Mouse (Mus musculus) hematopoietic multipotent progenitor cell, adult 10-12 weeks (in vitro differentiated cells): Measurements from ENCODE around the gene Samd9l. TPM values are rescaled to one million over a fixed set of nuclear protein-coding genes. Genes with fewer than 3 reads are reported as not detected.

ENCODE experiments used
- polyA plus RNA-seq: library from polyadenylated mRNA; stranded (reverse); fragments of >175 nt; gene quantifications from 2 replicates; pipeline ENCODE4 v1.2.3, GENCODE M21; 2012; ENCODE audit warnings: low replicate concordance

Samd9l gene
- polyA plus RNA-seq = 2.5 and 10.3 TPM in 2 replicates

DNA sequence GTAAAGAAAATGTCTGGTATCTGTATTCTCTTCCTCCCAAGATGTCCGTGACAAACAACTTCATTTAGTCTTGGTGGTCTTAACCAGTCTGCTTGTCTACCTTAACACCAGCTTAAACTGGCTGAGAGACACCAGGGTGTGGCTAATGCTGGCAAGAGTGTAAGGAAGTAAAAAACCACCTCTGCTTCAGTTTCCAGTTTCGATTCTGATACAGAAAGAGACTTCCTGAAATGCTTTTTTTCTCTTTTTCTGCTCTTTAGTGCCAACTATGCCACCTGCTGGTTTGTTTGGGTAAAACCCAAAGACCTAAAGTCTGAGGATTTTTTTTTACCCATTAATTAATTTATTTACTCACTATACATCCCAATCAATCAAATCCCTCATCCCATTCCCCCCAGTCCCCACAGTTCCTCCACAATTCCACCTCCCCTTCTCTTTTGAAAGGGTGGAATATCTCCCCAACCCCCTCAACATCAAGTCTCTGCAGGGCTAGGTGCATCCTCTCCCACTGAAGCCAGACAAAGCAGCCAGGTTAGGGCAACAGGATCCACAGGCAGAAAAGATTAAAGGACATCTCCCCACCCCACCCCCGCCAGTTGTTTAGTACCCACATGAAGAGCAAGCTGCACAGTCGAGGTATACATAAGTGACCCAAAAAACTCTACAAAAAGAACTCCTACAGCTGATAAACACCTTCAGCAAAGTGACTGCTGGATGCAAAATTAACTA is at the start of gene Samd9l:
Gene Samd9l (minus strand): TSS at position 233 of the 729 bp plus-strand sequence.

Other genes starting within 250 kb of the Samd9l start
- gene Hepacam2, start 98.7 kb upstream of the Samd9l start, polyA plus RNA-seq = 1.1 and 1.2 TPM in 2 replicates
- 0.89 and 2.0 TPM in 2 replicates for gene Vps50, start 98.8 kb upstream of the Samd9l start, polyA plus RNA-seq